Mouse (Mus musculus): Measurements from ENCODE around the gene Wfdc13.

The Wfdc13 gene

GRCm38 (mm10) chr2:164684807-164685206 is at the start of gene Wfdc13:
Gene Wfdc13, plus strand, starts transcription at chr2:164685107.
- DNase-seq, result peak; percentile 30

GRCm38 (mm10) chr2:164635266-164635665 is 49.6 kb upstream of the Wfdc13 start:
- peak; percentile 27 for DNase-seq

- DNase-seq, result no peak
Measured at GRCm38 (mm10) chr2:164638696-164639095, 46.2 kb upstream of the Wfdc13 start, which contains the start of gene Wfdc16. Gene Wfdc16, minus strand, starts transcription at chr2:164638796.

- peak; percentile 91 for DNase-seq
Measured at GRCm38 (mm10) chr2:164641129-164641528, 43.8 kb upstream of the Wfdc13 start.

- peak; percentile 66 for DNase-seq
Measured at GRCm38 (mm10) chr2:164641881-164642673, 42.8 kb upstream of the Wfdc13 start.

GRCm38 (mm10) chr2:164655858-164656257 is 29.0 kb upstream of the Wfdc13 start, which contains the start of gene Wfdc10:
Gene Wfdc10, plus strand, starts transcription at chr2:164656046.
- DNase-seq, result no peak

- peak; percentile 73 for DNase-seq
Measured at GRCm38 (mm10) chr2:164656483-164656882, 28.4 kb upstream of the Wfdc13 start, which contains the start of gene Wfdc9. Gene Wfdc9, minus strand, starts transcription at chr2:164656583.

- DNase-seq, result no peak
Measured at GRCm38 (mm10) chr2:164664851-164665250, 20.1 kb upstream of the Wfdc13 start.

- DNase-seq, result peak; percentile 51
Measured at GRCm38 (mm10) chr2:164670261-164670660, 14.6 kb upstream of the Wfdc13 start.

- DNase-seq, result peak; percentile 30
Measured at GRCm38 (mm10) chr2:164670938-164671337, 14.0 kb upstream of the Wfdc13 start.

GRCm38 (mm10) chr2:164673987-164674386 is 10.9 kb upstream of the Wfdc13 start, which contains the start of gene Wfdc11:
Gene Wfdc11, minus strand, starts transcription at chr2:164674087.
- DNase-seq, result peak; percentile 45

- peak; percentile 58 for DNase-seq
Measured at GRCm38 (mm10) chr2:164676103-164676502, 8.8 kb upstream of the Wfdc13 start.

GRCm38 (mm10) chr2:164676916-164677685 is 7.8 kb upstream of the Wfdc13 start:
- DNase-seq, result peak; percentile 66

GRCm38 (mm10) chr2:164678848-164679625 is 5.9 kb upstream of the Wfdc13 start:
- peak; percentile 95 for DNase-seq

- peak; percentile 75 for DNase-seq
Measured at GRCm38 (mm10) chr2:164679906-164680305, 5.0 kb upstream of the Wfdc13 start.

GRCm38 (mm10) chr2:164698201-164698600 is 13.3 kb downstream of the Wfdc13 start, which contains the start of gene Spint4:
Gene Spint4, plus strand, starts transcription at chr2:164698501.
- DNase-seq, result peak; percentile 62

GRCm38 (mm10) chr2:164700959-164701358 is 16.1 kb downstream of the Wfdc13 start:
- DNase-seq, result peak; percentile 41

- DNase-seq, result peak; percentile 44
Measured at GRCm38 (mm10) chr2:164701761-164702160, 16.9 kb downstream of the Wfdc13 start.

GRCm38 (mm10) chr2:164704235-164704634 is 19.3 kb downstream of the Wfdc13 start:
- DNase-seq, result peak; percentile 43

- peak; percentile 54 for DNase-seq
Measured at GRCm38 (mm10) chr2:164705328-164705727, 20.4 kb downstream of the Wfdc13 start.

GRCm38 (mm10) chr2:164705991-164706390 is 21.1 kb downstream of the Wfdc13 start:
- peak; percentile 76 for DNase-seq

- DNase-seq, result peak; percentile 61
Measured at GRCm38 (mm10) chr2:164715005-164715404, 30.1 kb downstream of the Wfdc13 start, which contains the start of gene Spint5. Gene Spint5, plus strand, starts transcription at chr2:164715305.
